Mouse (Mus musculus) kidney, adult 2 months (tissue): ENCODE results near the gene Ttc6.

Experiments used
- CTCF ChIP-seq: fragments of 200-500 bp; conservative IDR thresholded peaks from 2 replicates; pipeline ENCODE4 v1.5.1; 2011; ENCODE audit warnings: low read depth, mild to moderate bottlenecking, control low read depth, low read length, moderate library complexity, mixed read lengths; ENCODE audit not compliant: insufficient read depth, insufficient read length
- POLR2A ChIP-seq: fragments of 200-500 bp; IDR thresholded peaks from one replicate; pipeline ENCODE4 v1.6.1; 2011; ENCODE audit warnings: low read depth, low read length, control low read depth

DNA sequence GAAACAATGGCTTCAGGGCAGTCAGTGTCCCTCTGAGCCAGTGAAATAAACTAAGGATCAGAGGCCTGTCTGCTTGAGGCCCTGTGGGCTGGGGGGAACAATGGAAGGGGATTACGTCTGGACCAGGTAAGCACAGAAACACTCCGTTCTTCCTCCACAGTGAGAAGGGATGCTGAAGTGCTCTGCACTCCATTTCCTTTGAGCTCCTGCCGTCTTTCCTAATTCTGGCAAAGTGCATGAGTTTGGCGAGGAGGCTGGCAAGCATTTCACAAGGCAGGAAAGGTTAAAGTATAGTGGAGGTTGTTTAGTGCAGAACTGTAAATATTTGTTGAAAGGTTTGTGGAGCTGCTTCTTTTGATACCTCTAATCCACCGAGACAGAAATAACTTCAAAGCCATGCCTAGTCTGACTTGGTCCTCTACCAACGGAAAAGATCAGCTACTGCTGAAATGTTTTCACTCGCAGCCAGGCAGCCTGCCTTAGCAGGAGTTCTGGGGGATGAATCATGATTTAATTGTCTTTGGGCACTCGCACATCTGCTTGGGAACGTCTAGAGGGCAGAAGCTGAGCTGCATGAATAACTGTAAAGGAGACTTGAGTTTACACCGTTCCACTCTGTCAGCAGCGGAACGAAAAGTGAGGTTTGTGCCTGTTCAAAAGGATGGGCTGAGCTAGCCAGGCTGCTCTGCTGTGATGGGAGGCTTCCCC is 212.5 kb downstream of the Ttc6 start:
- TF ChIP-seq CTCF: no peak
- TF ChIP-seq POLR2A: no peak
